Mouse (Mus musculus) CH12.LX (cell line): ENCODE measurements around the gene Popdc3.

Experiments
- CTCF ChIP-seq, 2 experiments: IDR thresholded peaks in 1 of 2; conservative IDR thresholded peaks in 1 of 2; 2 replicates each; pipeline ENCODE4 v1.5.1; 2011 to 2012; ENCODE audit warnings: low read depth in 2 of 2, low read length in 2 of 2, improper control_type of control experiment in 1 of 2, inconsistent platforms in 1 of 2, mild to moderate bottlenecking in 1 of 2, moderate library complexity in 1 of 2
- JUND ChIP-seq: conservative IDR thresholded peaks from 2 replicates; pipeline ENCODE4 v1.6.1; 2011; ENCODE audit warnings: low read depth, low read length, improper control_type of control experiment

DNA sequence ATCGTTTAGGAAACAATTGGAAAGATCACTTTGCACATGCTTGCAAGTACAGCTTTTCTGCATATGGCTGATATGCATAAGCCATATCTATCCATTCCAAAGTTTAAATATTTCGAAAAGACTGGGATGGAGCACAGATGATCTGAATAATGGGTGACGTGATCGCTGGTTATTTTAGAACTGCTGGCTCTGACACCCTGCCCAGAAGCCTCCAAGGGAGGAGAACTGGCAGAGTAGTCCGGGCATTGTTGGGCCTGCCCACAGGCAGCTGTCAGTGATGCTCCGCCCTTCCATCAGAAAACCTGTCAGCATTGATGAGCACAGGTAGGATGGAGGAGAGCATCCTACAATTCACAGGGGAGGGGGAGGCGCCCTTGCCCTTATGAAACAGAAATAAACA lies 41.1 kb upstream of the Popdc3 start:
- no peak for TF ChIP-seq CTCF (conservative IDR thresholded peaks at IDR 0.05 in 1 of 2, IDR thresholded peaks at IDR 0.05 in 1 of 2; ENCODE audit: low read depth in 2 of 2, low read length in 2 of 2)
- TF ChIP-seq JUND: no peak
